Mouse (Mus musculus) thymus, adult 2 months (tissue): Measurements from ENCODE around the gene Smagp.

ENCODE experiments used
- CTCF ChIP-seq: fragments of 200-500 bp; IDR thresholded peaks from 2 replicates; pipeline ENCODE4 v1.5.1; 2012; ENCODE audit warnings: mild to moderate bottlenecking, control low read depth, low read length, moderate library complexity, borderline replicate concordance; ENCODE audit not compliant: control insufficient read depth, poor library complexity, insufficient read depth; ENCODE audit errors: extremely low read depth
- POLR2A ChIP-seq: fragments of 200-500 bp; IDR thresholded peaks from 2 replicates; pipeline ENCODE4 v1.6.1; 2012; ENCODE audit warnings: mild to moderate bottlenecking, low read length, control low read depth, moderate library complexity; ENCODE audit not compliant: control insufficient read depth, poor library complexity, insufficient read depth; ENCODE audit errors: extremely low read depth

- TF ChIP-seq CTCF: no peak
- TF ChIP-seq POLR2A: no peak
Observed at GRCm38 (mm10) chr15:100632323-100632722, 4.4 kb downstream of the Smagp start.
